Mouse (Mus musculus): Measurements from ENCODE around the gene Rasl10a.
A peak's percentile ranks its signal among the peaks of the same experiment; 100 is the strongest.

Rasl10a gene

GRCm38 (mm10) chr11:5052200-5052854 is 5.6 kb upstream of the Rasl10a start:
- DNase-seq (ENCODE audit: extremely low read depth, insufficient read length, low spot score) = no peak

- no peak for DNase-seq (ENCODE audit: extremely low read depth, insufficient read length, low spot score)
These were observed 3.8 kb upstream of the Rasl10a start for GRCm38 (mm10) chr11:5054151-5054550.

GRCm38 (mm10) chr11:5054874-5055273 is 3.1 kb upstream of the Rasl10a start:
- DNase-seq (ENCODE audit: extremely low read depth, insufficient read length, low spot score) = no peak

- DNase-seq (ENCODE audit: extremely low read depth, insufficient read length, low spot score) = no peak
These were observed 1.7 kb upstream of the Rasl10a start for GRCm38 (mm10) chr11:5055945-5056938.

GRCm38 (mm10) chr11:5057064-5057463 is 864 bp upstream of the Rasl10a start:
- no peak for DNase-seq (ENCODE audit: extremely low read depth, insufficient read length, low spot score)

GRCm38 (mm10) chr11:5057541-5057855 is 430 bp upstream of the Rasl10a start:
- no peak for DNase-seq (ENCODE audit: extremely low read depth, insufficient read length, low spot score)

GRCm38 (mm10) chr11:5058783-5059182 is 855 bp downstream of the Rasl10a start:
- no peak for DNase-seq (ENCODE audit: extremely low read depth, insufficient read length, low spot score)

- no peak for DNase-seq (ENCODE audit: extremely low read depth, insufficient read length, low spot score)
These were observed 1.3 kb downstream of the Rasl10a start for GRCm38 (mm10) chr11:5059230-5059629.

- peak; percentile 45 for DNase-seq (ENCODE audit: extremely low read depth, insufficient read length, low spot score)
These were observed 1.8 kb downstream of the Rasl10a start for GRCm38 (mm10) chr11:5059704-5060156.

- no peak for DNase-seq (ENCODE audit: extremely low read depth, insufficient read length, low spot score)
These were observed 3.0 kb downstream of the Rasl10a start for GRCm38 (mm10) chr11:5060756-5061412.

- no peak for DNase-seq (ENCODE audit: extremely low read depth, insufficient read length, low spot score)
These were observed 3.6 kb downstream of the Rasl10a start for GRCm38 (mm10) chr11:5061413-5062139.

- no peak for DNase-seq (ENCODE audit: extremely low read depth, insufficient read length, low spot score)
These were observed 4.4 kb downstream of the Rasl10a start for GRCm38 (mm10) chr11:5062326-5062725.

GRCm38 (mm10) chr11:5062860-5063505 is 5.1 kb downstream of the Rasl10a start:
- DNase-seq (ENCODE audit: extremely low read depth, insufficient read length, low spot score) = no peak

- peak; percentile 39 for DNase-seq (ENCODE audit: extremely low read depth, insufficient read length, low spot score)
These were observed 5.8 kb downstream of the Rasl10a start for GRCm38 (mm10) chr11:5063561-5064281.

GRCm38 (mm10) chr11:5064282-5065055 is 6.5 kb downstream of the Rasl10a start:
- peak; percentile 46 for DNase-seq (ENCODE audit: extremely low read depth, insufficient read length, low spot score)

GRCm38 (mm10) chr11:5065056-5065821 is 7.3 kb downstream of the Rasl10a start, which contains the start of gene Gas2l1:
TSS of gene Gas2l1 (minus strand) at chr11:5065327.
- DNase-seq (ENCODE audit: extremely low read depth, insufficient read length, low spot score) = peak; percentile 93

GRCm38 (mm10) chr11:5067063-5067462 is 9.1 kb downstream of the Rasl10a start:
- no peak for DNase-seq (ENCODE audit: extremely low read depth, insufficient read length, low spot score)

Data from 3134 (cell line).